Mouse (Mus musculus) Patski (cell line): ENCODE results near the gene Wdr12. TPM values are rescaled to one million over a fixed set of nuclear protein-coding genes. Genes with fewer than 3 reads are reported as not detected.
"Not testable (repeated sequence)": the region's sequence is repeated elsewhere in the genome, so short reads cannot be mapped to it uniquely, and the experiment has no call there.

ENCODE experiments used
- ATAC-seq: fragments of 100-300 bp; one replicate; pipeline ENCODE4 v1.8.0; 2021
- CTCF ChIA-PET: fragments of 350-600 bp; sonication (Branson Sonifier 250); formaldehyde crosslinking; loops from one replicate; lab custom pipeline; 2022; ENCODE audit warnings: inconsistent platforms; lab: Charles Lee
- POLR2A ChIA-PET: fragments of 350-600 bp; sonication (Branson Sonifier 250); formaldehyde crosslinking; loops from one replicate; lab custom pipeline; 2022; ENCODE audit warnings: antibody characterized with exemption, inconsistent platforms; lab: Charles Lee
- DNase-seq: peaks from one replicate; pipeline ENCODE4 v3.0.0-alpha.2; 2011; ENCODE audit warnings: low read depth, low spot score
- H3K27me3 ChIP-seq: fragments of 371-371 bp; one replicate; pipeline ENCODE4 v1.5.1; 2021
- CTCF ChIP-seq: fragments of 100-300 bp; IDR thresholded peaks from one replicate; pipeline ENCODE4 v1.5.1; 2021
- in situ Hi-C: fragments of 300-500 bp; cut with MboI; formaldehyde crosslinking; loops from 3 replicates; pipeline ENCODE4 v1.11.1; 2018; ENCODE audit warnings: low pct_unique_long_range_greater_than_20kb, mixed read lengths
- polyA plus RNA-seq: library from polyadenylated mRNA; unstranded; gene quantifications from one replicate; pipeline ENCODE4 v1.2.3, GENCODE M21; 2021

Wdr12 gene
- polyA plus RNA-seq, 1 experiment from 2014 or later: 32.2 TPM

- TF ChIP-seq CTCF: no peak
- in situ Hi-C loops: no loop called here
- DNase-seq (no peak), ATAC-seq (no peak)
- CTCF ChIA-PET: no interaction called here
- no peaks in the 10 kb centered on the region for H3K27me3 ChIP-seq
- POLR2A ChIA-PET: no interaction called here
These were observed 23.5 kb downstream of the Wdr12 start for GRCm38 (mm10) chr1:60074935-60075334.

GRCm38 (mm10) chr1:60070725-60071124 lies 27.7 kb downstream of the Wdr12 start:
- POLR2A ChIA-PET: not testable (repeated sequence)

GRCm38 (mm10) chr1:60056310-60056709 lies 42.1 kb downstream of the Wdr12 start:
- in situ Hi-C loops: no loop called here
- CTCF ChIA-PET: no interaction called here
- no peak for TF ChIP-seq CTCF
- POLR2A ChIA-PET: interaction anchor here (0.8 kb wide), 1 partner anchor 16 kb away, joined by 3 read pairs; no protein-coding TSS in a partner anchor
- ATAC-seq (no peak), DNase-seq (no peak)
- no peaks in the 10 kb centered on the region for H3K27me3 ChIP-seq

More at GRCm38 (mm10) chr1:60070725-60071124, 27.7 kb downstream of the Wdr12 start:
- H3K27me3 ChIP-seq, in situ Hi-C loops, CTCF ChIA-PET, ATAC-seq, DNase-seq: not testable (repeated sequence)

- CTCF ChIA-PET: no interaction called here
- no peak for ATAC-seq
- in situ Hi-C loops: no loop called here
These were observed 43.8 kb downstream of the Wdr12 start for GRCm38 (mm10) chr1:60054659-60055058.

GRCm38 (mm10) chr1:60047481-60047880 lies 51.0 kb downstream of the Wdr12 start:
- CTCF ChIA-PET, ATAC-seq, DNase-seq, in situ Hi-C loops, POLR2A ChIA-PET, H3K27me3 ChIP-seq: not testable (repeated sequence)

More at GRCm38 (mm10) chr1:60054659-60055058, 43.8 kb downstream of the Wdr12 start:
- POLR2A ChIA-PET: no interaction called here
- no peak for DNase-seq
- peak; percentile 61 for TF ChIP-seq CTCF
- H3K27me3 ChIP-seq: no peaks in the 10 kb centered on the region

- DNase-seq (no peak), ATAC-seq (no peak)
- ChIA-PET CTCF (interaction anchor here (1.0 to 1.2 kb wide), 2 partner anchors 21 to 28 kb away, joined by 3 read pairs; no protein-coding TSS in a partner anchor), POLR2A (interaction anchor here (1.4 kb wide), 1 partner anchor 53 kb away, joined by 3 read pairs; no protein-coding TSS in a partner anchor)
- in situ Hi-C loops: no loop called here
- TF ChIP-seq CTCF: no peak
- no peaks in the 10 kb centered on the region for H3K27me3 ChIP-seq
These were observed 53.9 kb downstream of the Wdr12 start for GRCm38 (mm10) chr1:60044595-60044994.

GRCm38 (mm10) chr1:60042796-60043469 lies 55.5 kb downstream of the Wdr12 start, which contains the start of gene Ica1l:
Ica1l (minus strand) TSS chr1:60043184.
- ChIA-PET CTCF (no interaction called here), POLR2A (no interaction called here)
- no peak for TF ChIP-seq CTCF
- in situ Hi-C loops: no loop called here
- ATAC-seq (peak; percentile 67), DNase-seq (no peak)
- no peaks in the 10 kb centered on the region for H3K27me3 ChIP-seq

GRCm38 (mm10) chr1:60042398-60042795 lies 56.0 kb downstream of the Wdr12 start:
- in situ Hi-C loops: no loop called here
- ATAC-seq: peak; percentile 8
- no peak for DNase-seq

GRCm38 (mm10) chr1:60035044-60035443 lies 63.4 kb downstream of the Wdr12 start:
- CTCF ChIA-PET: interaction anchor here (0.6 to 1.6 kb wide), 4 partner anchors 11 to 266 kb away, joined by 3 to 4 read pairs (median 3); no protein-coding TSS in a partner anchor

More at GRCm38 (mm10) chr1:60042398-60042795, 56.0 kb downstream of the Wdr12 start:
- POLR2A ChIA-PET: no interaction called here
- TF ChIP-seq CTCF: no peak
- CTCF ChIA-PET: no interaction called here
- no peaks in the 10 kb centered on the region for H3K27me3 ChIP-seq

More at GRCm38 (mm10) chr1:60035044-60035443, 63.4 kb downstream of the Wdr12 start:
- no peak for TF ChIP-seq CTCF
- no peak for DNase-seq
- POLR2A ChIA-PET: interaction anchor here (0.6 kb wide), 1 partner anchor 392 kb away, joined by 3 read pairs; no protein-coding TSS in a partner anchor
- no peak for ATAC-seq
- H3K27me3 ChIP-seq: no peaks in the 10 kb centered on the region
- in situ Hi-C loops: no loop called here

Other genes starting within 250 kb of the Wdr12 start
- 20.7 TPM for gene Fam117b, start 185.6 kb downstream of the Wdr12 start, polyA plus RNA-seq
- gene Ica1l, start 55.5 kb downstream of the Wdr12 start, polyA plus RNA-seq: 6.9 TPM
- gene Carf, start 398 bp downstream of the Wdr12 start, polyA plus RNA-seq: 10.3 TPM
- 9.4 TPM for gene Nbeal1, start 82.0 kb upstream of the Wdr12 start, polyA plus RNA-seq
- gene Cyp20a1, start 244.7 kb upstream of the Wdr12 start, polyA plus RNA-seq: 24.8 TPM